Mouse (Mus musculus): ENCODE results near the gene Itfg2.
"Not testable (repeated sequence)": the region's sequence is repeated elsewhere in the genome, so short reads cannot be mapped to it uniquely, and the experiment has no call there.

Gene Itfg2

DNA sequence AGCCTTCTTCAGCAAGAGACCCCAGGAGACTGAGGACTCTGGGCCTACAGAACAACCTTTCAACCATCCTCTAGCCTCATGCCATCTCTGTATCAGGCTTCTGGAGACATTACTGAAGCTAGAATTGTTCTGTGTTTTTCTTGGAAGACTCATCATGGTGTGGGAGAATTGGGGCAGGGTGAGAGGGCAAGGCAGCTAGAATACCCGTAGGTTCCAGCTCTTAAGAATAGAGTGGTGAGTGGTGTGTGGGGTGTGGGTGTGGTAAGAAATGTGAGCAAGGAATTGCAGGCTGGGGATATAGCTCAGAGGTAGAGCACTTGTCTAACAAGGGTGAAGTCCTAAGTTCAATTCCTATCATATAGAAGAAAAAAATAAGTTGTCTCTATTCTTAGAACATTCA is 39.7 kb downstream of the Itfg2 start:
- peak; percentile 69 for DNase-seq (ENCODE audit: extremely low read depth, low read depth, low spot score)

DNA sequence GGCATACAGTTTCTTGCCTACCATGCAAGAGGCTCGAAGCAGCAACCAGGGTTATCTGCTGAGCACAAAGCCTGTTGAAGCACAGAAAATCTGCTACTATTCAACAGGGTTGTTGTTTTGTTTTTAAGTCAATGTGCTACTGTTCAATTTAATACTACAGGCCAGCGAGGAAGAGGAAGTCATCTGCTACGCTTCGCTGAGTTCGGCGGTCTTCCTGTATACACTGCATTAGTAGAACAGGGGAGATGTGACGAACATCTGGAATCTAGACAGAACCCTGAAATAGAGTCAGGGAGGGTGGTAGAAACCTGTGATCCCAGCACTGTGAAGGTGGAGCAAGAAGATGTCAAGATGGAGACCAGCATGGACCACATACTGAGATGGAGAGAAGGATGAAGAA is 41.0 kb downstream of the Itfg2 start:
- no peak for DNase-seq (ENCODE audit: extremely low read depth, low read depth, low spot score)

DNA sequence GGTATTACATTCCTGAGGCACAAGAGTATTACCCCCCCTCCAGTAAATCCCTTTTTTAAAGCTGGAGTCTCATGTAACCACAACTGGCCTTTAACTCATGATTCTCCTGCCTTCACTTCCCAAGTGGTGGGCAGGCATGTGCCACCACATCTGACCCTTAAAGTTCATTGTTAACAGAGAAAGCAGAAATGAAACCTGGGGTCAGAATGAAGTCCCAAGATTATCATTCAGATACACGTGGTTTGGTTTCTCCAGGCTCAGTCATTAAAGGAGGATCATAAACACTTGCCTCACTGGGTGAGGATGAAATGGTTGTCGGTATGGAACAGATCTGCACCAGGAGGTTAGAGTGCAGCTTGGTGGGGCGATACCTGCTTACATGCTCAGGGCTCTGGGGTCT is 43.5 kb downstream of the Itfg2 start:
- no peak for DNase-seq (ENCODE audit: extremely low read depth, low read depth, low spot score)

DNA sequence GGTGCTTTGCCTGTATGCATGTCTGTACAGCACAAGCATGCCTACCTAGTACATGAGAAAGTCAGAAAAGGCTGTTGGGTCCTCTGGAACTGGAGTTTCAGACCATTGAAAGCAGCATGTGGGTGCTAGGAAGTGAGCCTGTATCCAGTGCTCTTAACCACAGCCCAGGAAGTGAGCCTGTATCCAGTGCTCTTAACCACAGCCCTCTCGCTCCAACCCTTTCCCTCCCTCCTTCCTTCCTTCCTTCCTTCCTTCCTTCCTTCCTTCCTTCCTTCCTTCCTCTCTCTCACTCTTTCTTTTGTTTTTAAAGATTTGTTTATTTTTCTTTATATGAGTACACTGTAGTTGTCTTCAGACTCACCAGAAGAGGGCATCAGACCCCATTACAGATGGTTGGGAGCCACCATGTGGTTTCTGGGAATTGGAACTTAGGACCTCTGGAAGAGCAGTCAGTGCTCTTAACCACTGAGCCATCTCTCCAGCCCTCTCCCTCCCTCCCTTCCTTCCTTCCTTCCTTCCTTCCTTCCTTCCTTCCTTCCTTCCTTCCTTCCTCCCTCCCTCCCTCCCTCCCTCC is 44.0 kb downstream of the Itfg2 start:
- DNase-seq (ENCODE audit: extremely low read depth, low read depth, low spot score), result not testable (repeated sequence)

DNA sequence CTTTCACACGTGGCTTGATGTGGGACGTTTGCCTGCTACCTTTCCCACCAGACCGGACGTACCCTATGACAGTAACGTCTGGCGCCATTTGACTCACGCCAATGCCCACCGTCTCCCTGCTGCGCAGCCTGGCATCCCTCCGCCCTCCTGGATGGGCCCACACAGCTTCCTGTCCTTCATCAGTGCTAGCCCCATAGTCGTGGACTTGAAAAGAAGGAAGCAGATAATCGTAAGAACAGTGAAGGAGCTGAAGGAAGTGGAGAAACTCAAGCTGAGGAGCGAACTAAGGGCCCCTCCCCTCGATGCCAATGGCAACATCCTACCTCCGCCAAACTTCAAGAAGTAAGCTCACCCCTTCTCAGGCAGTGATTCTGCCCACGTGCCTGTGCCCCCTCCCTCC is 45.1 kb downstream of the Itfg2 start:
- no peak for DNase-seq (ENCODE audit: extremely low read depth, low read depth, low spot score)

DNA sequence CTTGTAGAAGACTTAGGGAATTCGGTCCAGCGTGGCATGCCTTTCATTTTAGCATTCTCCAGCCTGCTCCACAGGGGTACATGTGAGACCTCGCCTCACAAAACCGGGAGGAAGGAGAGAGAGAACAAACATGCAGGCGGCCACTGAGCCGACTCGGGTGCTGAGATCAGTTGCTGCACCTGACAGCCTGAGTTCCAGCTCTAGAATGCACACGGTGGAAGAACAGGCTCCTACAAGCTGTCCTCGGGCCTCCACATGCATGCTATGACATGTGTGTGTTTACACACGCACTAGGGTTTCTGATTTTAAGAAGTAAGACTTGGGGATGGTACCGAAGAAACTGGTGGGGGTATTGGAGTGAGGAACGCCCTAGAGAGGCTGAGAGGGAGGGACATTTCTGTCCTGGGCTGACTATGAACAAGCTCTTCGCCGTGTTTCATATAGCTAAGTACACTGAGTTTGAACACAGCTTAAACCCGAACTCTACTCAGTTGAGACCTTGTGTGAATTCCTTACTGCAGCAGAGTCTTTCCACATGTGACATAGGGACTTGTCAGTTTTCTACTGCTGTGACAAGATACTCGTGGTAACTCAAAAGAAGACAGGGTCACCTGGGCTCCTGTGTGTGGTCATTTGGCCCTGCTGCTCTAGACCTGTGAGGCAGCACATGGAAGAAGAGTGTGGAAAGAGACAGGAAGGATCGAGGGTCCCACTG is 48.2 kb downstream of the Itfg2 start:
- no peak for DNase-seq (ENCODE audit: extremely low read depth, low read depth, low spot score)

DNA sequence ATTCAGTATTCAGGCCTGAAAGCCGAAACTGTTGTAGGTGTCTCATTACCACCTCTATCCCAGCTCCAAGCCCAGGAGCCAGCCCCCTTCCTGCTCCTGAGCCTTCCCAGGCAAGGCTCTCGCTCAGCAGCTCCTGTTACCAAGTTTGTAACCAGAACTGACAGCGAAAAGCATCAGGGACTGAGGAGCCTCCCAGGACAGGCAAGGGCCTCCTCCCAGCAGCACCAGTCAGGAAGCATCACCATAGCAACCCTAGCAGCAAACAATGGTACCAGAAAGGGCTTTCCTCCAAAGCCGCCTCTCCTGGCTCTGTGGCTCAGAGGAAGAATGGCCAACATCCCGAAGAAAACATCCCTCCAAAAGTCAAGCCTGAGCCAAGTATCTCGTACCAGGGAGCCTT is 49.5 kb downstream of the Itfg2 start, which contains the start of the genes Tex52 and Gm44596:
Tex52 (plus strand) TSS at position 265 of the 400 bp plus-strand sequence.
Gm44596 (plus strand) TSS at position 312 of the 400 bp plus-strand sequence.
- DNase-seq (ENCODE audit: extremely low read depth, low read depth, low spot score), result no peak

DNA sequence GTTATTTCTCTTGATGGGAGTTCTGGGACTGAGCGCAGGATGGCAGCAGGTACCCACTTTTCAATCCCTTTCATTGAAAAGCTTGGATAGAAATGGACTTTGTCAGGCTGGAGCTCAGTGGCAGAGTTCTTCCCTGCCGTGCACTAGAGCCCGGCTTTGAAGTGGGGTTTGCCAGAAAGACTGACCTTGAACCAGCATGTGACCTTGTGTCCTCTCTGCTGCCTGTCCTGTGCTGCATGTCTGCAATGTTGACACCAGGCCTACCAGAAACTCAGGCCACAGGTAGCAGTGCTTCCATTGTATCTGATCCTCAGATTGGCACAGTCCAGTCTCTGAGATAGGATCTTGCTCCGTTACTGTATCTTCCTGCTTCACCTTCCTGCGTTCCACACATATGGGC is 54.7 kb downstream of the Itfg2 start:
- DNase-seq (ENCODE audit: extremely low read depth, low read depth, low spot score), result no peak

DNA sequence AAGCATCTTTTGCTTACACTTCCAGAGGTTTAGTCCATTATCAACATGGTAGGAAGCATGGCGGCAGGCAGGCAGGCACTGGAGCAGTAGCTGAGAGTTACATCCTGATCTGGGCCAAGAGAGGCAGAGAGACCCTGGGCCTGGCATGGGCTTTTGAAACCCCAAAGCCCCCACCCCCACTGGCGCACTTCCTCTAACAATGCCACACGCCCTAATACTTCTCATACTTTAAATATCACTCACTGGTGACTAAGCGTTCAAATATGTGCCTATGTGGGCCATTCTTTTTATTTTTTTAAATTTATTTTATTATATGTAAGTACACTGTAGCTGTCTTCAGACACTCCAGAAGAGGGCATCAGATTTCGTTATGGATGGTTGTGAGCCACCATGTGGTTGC is 58.3 kb downstream of the Itfg2 start:
- DNase-seq (ENCODE audit: extremely low read depth, low read depth, low spot score), result no peak

DNA sequence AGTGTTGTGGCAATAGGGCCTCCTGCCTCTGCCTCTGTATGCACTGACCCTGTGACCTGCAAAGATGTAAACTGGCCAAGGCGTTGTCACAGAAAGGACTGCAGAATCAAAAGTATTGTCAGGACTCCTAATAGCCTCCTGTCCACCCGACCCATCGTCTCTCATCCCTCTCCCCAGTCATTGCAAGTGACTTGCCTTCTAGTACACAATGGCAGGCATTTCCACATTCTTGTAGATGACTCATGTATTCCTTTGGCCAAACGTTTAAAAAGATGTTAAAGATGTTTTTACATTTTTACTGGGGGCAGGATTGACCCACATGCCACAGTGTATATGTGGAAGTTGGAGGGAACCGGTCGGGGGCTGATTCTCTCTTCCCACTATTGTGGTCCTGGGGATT is 60.0 kb downstream of the Itfg2 start:
- DNase-seq (ENCODE audit: extremely low read depth, low read depth, low spot score), result no peak

DNA sequence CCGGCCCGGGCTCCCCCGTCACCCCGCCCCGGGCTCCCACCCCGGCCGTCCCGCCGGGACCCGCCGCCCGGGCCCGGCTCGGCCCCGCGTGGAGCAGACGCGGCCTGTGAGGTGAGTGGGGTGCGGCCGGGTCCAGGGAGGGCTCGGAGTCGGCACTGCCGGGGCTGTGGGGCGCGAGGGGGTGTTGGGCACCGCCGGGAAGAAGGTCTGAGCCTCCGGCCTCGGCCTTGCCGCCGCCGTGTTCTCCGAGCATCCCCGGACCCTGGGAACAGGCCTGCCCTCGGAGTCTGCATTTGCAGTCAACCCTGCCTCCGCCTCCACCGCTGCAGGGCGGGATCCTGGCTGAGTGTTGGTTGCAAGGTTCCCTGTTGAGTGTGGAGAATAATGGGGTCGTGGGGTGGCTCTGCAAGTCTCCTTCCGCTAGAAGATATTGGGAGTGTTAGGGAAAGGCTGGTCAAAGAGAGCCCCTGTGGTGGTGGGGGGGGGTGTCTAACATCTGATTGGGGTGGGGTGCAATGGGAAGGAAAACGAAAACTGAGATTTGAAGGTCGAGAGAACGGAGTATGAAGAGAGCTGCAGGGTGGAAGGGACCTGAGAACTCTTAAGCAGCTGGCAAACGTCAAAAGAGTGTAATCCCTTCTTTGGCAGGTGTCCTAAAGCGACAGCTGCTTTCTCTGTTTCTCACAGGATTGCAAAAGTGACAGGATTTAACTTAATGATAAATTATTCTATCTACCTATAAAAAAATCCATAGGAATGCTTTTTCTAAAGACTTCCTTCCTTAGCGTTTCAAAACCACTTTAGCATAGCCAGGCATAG is 61.5 kb downstream of the Itfg2 start:
- peak; percentile 84 for DNase-seq (ENCODE audit: extremely low read depth, low read depth, low spot score)

DNA sequence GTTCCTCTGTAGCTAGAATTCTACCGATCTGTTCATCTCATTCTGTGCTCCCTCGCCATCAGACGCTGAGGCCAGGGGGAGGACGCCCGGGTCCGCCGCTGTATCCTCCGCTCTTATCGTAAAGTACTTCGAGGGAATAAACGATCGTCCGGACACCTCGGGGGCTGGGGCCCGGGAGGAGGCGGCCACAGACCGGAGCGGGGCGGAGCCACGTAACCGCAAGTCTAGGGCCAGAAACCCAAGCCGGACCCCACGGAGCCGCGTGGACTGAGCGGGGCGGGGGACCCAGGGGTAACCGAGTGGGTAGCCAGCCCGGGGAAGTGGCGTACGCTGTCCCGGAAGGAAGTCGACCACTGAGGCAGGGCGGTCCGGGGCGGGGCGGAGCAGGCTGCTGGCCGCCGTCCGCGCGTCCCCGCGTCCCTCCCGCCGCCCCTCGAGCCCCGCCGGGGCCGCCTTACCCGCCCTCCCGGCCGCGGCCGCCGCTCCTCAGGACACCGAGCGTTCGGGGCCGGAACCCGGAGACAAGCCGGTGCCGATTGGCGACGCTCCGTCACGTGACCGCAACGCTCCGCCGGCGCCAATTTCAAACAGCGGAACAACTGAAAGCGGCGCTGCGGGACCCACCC is 62.2 kb downstream of the Itfg2 start, which contains the start of the genes Rhno1 and Foxm1:
Rhno1 (minus strand) TSS at position 531 of the 626 bp plus-strand sequence.
Foxm1 (plus strand) TSS at position 587 of the 626 bp plus-strand sequence.
- no peak for DNase-seq (ENCODE audit: extremely low read depth, low read depth, low spot score)

DNA sequence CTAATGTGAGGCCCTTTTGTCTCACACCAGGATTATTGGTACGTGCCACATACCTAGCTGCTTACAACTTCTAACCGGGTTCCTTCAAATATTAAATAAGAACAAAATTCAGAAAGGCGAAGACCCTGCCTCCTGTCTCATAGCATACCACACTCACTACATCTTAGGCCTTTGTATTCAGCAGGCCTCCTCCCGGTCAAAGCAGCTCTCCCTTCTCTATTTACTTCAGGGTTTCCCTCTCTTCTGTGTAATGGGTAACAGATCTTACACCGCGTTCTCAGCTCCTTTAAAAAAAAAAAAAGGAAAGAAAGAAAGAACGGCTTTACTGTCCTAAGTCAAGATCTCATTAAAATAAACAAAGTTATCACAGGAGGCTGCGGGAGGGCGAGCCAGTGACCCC is 62.8 kb downstream of the Itfg2 start:
- no peak for DNase-seq (ENCODE audit: extremely low read depth, low read depth, low spot score)
